Mouse (Mus musculus) lung, embryonic 16.5 days (tissue): ENCODE data around the gene Bcas3. TPM values are rescaled to one million over a fixed set of nuclear protein-coding genes. Genes with fewer than 3 reads are reported as not detected.

Experiments used
- ATAC-seq: fragments of 200-750 bp; cut with Nextera tagmentation; 2 replicates; pipeline ENCODE4 v1.8.0; 2017; ENCODE audit warnings: low read depth, mild to moderate bottlenecking, moderate library complexity
- H3K27ac ChIP-seq: fragments of 300-500 bp; sonication (generic); 2 replicates; pipeline ENCODE4 v1.5.1; 2014; ENCODE audit warnings: mild to moderate bottlenecking, control low read depth, low read length
- H3K27me3 ChIP-seq: fragments of 300-500 bp; sonication (generic); 2 replicates; pipeline ENCODE4 v1.6.1; 2014; ENCODE audit warnings: low read depth, low read length, mixed read lengths; ENCODE audit not compliant: control insufficient read depth, insufficient read depth
- H3K36me3 ChIP-seq: fragments of 300-500 bp; sonication (generic); 2 replicates; pipeline ENCODE4 v1.6.1; 2014; ENCODE audit warnings: low read length; ENCODE audit not compliant: control insufficient read depth, insufficient read depth
- H3K4me1 ChIP-seq: fragments of 300-500 bp; sonication (generic); replicated peaks from 2 replicates; pipeline ENCODE4 v1.6.1; 2014; ENCODE audit warnings: low read length, mixed read lengths; ENCODE audit not compliant: control insufficient read depth, insufficient read depth
- H3K4me2 ChIP-seq: fragments of 300-500 bp; sonication (generic); 2 replicates; pipeline ENCODE4 v1.6.1; 2014; ENCODE audit warnings: low read depth, low read length, control low read depth
- H3K4me3 ChIP-seq: fragments of 300-500 bp; sonication (generic); 2 replicates; pipeline ENCODE4 v1.5.1; 2014; ENCODE audit warnings: mild to moderate bottlenecking, low read length, control low read depth
- H3K9ac ChIP-seq: fragments of 300-500 bp; sonication (generic); 2 replicates; pipeline ENCODE4 v1.6.1; 2014; ENCODE audit warnings: low read length, control low read depth
- H3K9me3 ChIP-seq: fragments of 300-500 bp; sonication (generic); 2 replicates; pipeline ENCODE4 v1.6.1; 2016; ENCODE audit warnings: low read length; ENCODE audit not compliant: control insufficient read depth
- WGBS: fragments of 180-500 bp; shearing (Covaris S2); extraction: QIAGEN DNeasy Blood & Tissue Kit; methylation state at CpG from one replicate; pipeline ENCODE4 v1.1.7; 2014; 5-methylcytosine and 5-hydroxymethylcytosine counted together
- polyA plus RNA-seq: library from polyadenylated mRNA; unstranded; fragments of >200 nt; fragmentation: Nextera tagmentation; extraction: Ambion mirVana; gene quantifications from 2 replicates; pipeline ENCODE4 v1.2.1, GENCODE M21; 2015

Bcas3 gene
- polyA plus RNA-seq, 1 experiment from 2014 or later, result 38.4 TPM

GRCm38 (mm10) chr11:85323567-85324330 is 29.2 kb upstream of the Bcas3 start:
- Histone ChIP-seq H3K4me1 (no peaks in the 10 kb centered on the region), H3K27me3 (no peaks in the 10 kb centered on the region), H3K9ac (no peak overlapping the region), H3K36me3 (no peaks in the 10 kb centered on the region), H3K4me3 (no peak overlapping the region), H3K27ac (no peak overlapping the region), H3K9me3 (no peaks in the 10 kb centered on the region), H3K4me2 (no peak overlapping the region)
- WGBS, result 88% methylated on average over 9 of the region's 9 CpGs
- no peak for ATAC-seq

- Histone ChIP-seq H3K9ac (no peak overlapping the region), H3K4me2 (no peak overlapping the region), H3K27me3 (no peaks in the 10 kb centered on the region), H3K27ac (no peak overlapping the region), H3K9me3 (no peaks in the 10 kb centered on the region), H3K4me1 (no peaks in the 10 kb centered on the region), H3K4me3 (no peak overlapping the region), H3K36me3 (peaks cover 8% of the 10 kb centered on the region)
- 91% methylated on average over 3 of the region's 3 CpGs for WGBS
- no peak for ATAC-seq
Observed at GRCm38 (mm10) chr11:85328717-85329116, 24.2 kb upstream of the Bcas3 start.

GRCm38 (mm10) chr11:85329167-85329894 is 23.6 kb upstream of the Bcas3 start:
- Histone ChIP-seq H3K9ac (no peak overlapping the region), H3K4me1 (no peaks in the 10 kb centered on the region), H3K9me3 (no peaks in the 10 kb centered on the region), H3K4me2 (no peak overlapping the region), H3K27ac (no peak overlapping the region), H3K4me3 (no peak overlapping the region), H3K36me3 (peaks cover 13% of the 10 kb centered on the region), H3K27me3 (no peaks in the 10 kb centered on the region)
- no peak for ATAC-seq
- WGBS, result 88% methylated on average over 7 of the region's 7 CpGs

GRCm38 (mm10) chr11:85334778-85335177 is 18.2 kb upstream of the Bcas3 start:
- Histone ChIP-seq H3K9ac (no peak overlapping the region), H3K27me3 (no peaks in the 10 kb centered on the region), H3K4me2 (no peak overlapping the region), H3K36me3 (peaks cover 22% of the 10 kb centered on the region), H3K27ac (no peak overlapping the region), H3K4me1 (no peaks in the 10 kb centered on the region), H3K9me3 (no peaks in the 10 kb centered on the region), H3K4me3 (no peak overlapping the region)
- WGBS, result 38% methylated on average over 4 of the region's 4 CpGs
- ATAC-seq, result no peak

GRCm38 (mm10) chr11:85339173-85339831 is 13.7 kb upstream of the Bcas3 start:
- ATAC-seq, result no peak
- Histone ChIP-seq H3K36me3 (peaks cover 15% of the 10 kb centered on the region; the same call in 1 of the 2 replicates), H3K9ac (no peak overlapping the region), H3K4me2 (no peak overlapping the region), H3K9me3 (no peaks in the 10 kb centered on the region), H3K27ac (no peak overlapping the region), H3K4me1 (no peaks in the 10 kb centered on the region), H3K27me3 (no peaks in the 10 kb centered on the region), H3K4me3 (no peak overlapping the region)
- 92% methylated on average over 6 of the region's 6 CpGs for WGBS

GRCm38 (mm10) chr11:85340070-85340616 is 12.8 kb upstream of the Bcas3 start:
- no peaks in the 10 kb centered on the region for H3K9me3 ChIP-seq
- H3K9ac ChIP-seq, result no peak overlapping the region
- H3K27me3 ChIP-seq, result no peaks in the 10 kb centered on the region
- 84% methylated on average over 7 of the region's 7 CpGs for WGBS
- no peak overlapping the region for H3K27ac ChIP-seq
- H3K4me3 ChIP-seq, result no peak overlapping the region
- H3K4me1 ChIP-seq, result no peaks in the 10 kb centered on the region
- peaks cover 11% of the 10 kb centered on the region; the same call in 1 of the 2 replicates for H3K36me3 ChIP-seq
- ATAC-seq, result no peak
- H3K4me2 ChIP-seq, result no peak overlapping the region

- ATAC-seq, result no peak
- Histone ChIP-seq H3K36me3 (peaks cover 2% of the 10 kb centered on the region; the same call in 1 of the 2 replicates), H3K27me3 (no peaks in the 10 kb centered on the region), H3K4me3 (peak overlapping the region; percentile 57), H3K9me3 (no peaks in the 10 kb centered on the region), H3K27ac (no peak overlapping the region), H3K4me2 (peak overlapping the region; percentile 79), H3K9ac (peak overlapping the region; percentile 68; the same call in 1 of the 2 replicates), H3K4me1 (peaks cover 9% of the 10 kb centered on the region)
- 51% methylated on average over 4 of the region's 4 CpGs for WGBS
Observed at GRCm38 (mm10) chr11:85353819-85354218, 852 bp downstream of the Bcas3 start.

GRCm38 (mm10) chr11:85359641-85360040 is 6.7 kb downstream of the Bcas3 start:
- no peak overlapping the region for H3K4me2 ChIP-seq
- peaks cover 13% of the 10 kb centered on the region for H3K36me3 ChIP-seq
- no peak for ATAC-seq
- no peaks in the 10 kb centered on the region for H3K27me3 ChIP-seq
- H3K4me3 ChIP-seq, result no peak overlapping the region
- H3K4me1 ChIP-seq, result no peaks in the 10 kb centered on the region
- H3K9ac ChIP-seq, result no peak overlapping the region
- H3K9me3 ChIP-seq, result no peaks in the 10 kb centered on the region
- WGBS, result 89% methylated on average over 6 of the region's 6 CpGs
- H3K27ac ChIP-seq, result no peak overlapping the region

GRCm38 (mm10) chr11:85361621-85362020 is 8.7 kb downstream of the Bcas3 start:
- Histone ChIP-seq H3K9me3 (no peaks in the 10 kb centered on the region), H3K27ac (no peak overlapping the region), H3K4me1 (no peaks in the 10 kb centered on the region), H3K4me3 (no peak overlapping the region), H3K9ac (no peak overlapping the region), H3K27me3 (no peaks in the 10 kb centered on the region), H3K4me2 (no peak overlapping the region), H3K36me3 (peaks cover 13% of the 10 kb centered on the region)
- no peak for ATAC-seq
- 87% methylated on average over 8 of the region's 8 CpGs for WGBS
